Mouse (Mus musculus): ENCODE results near the gene Kcp.

- TF ChIP-seq CTCF (IDR thresholded peaks at IDR 0.05; ENCODE audit: control insufficient read depth, insufficient read depth, insufficient replicate concordance, low read depth, low read length) (no peak), POLR2A (IDR thresholded peaks at IDR 0.05; ENCODE audit: control insufficient read depth, low read depth, low read length) (no peak)
Measured at GRCm38 (mm10) chr6:29506834-29507233, 918 bp downstream of the Kcp start.
